Mouse (Mus musculus) erythroblast, embryonic 14.5 days (primary cell): ENCODE data around the gene Dbt.

ENCODE experiments used
- GATA1 ChIP-seq: IDR thresholded peaks from 2 replicates; pipeline ENCODE4 v1.6.1; 2012; ENCODE audit warnings: low read length, inconsistent platforms, mixed read lengths
- TAL1 ChIP-seq: IDR thresholded peaks from 3 replicates; pipeline ENCODE4 v1.6.1; 2012; ENCODE audit warnings: low read length, inconsistent platforms, mixed read lengths

GRCm38 (mm10) chr3:116477351-116477750, 35.5 kb upstream of the Dbt start:
- TF ChIP-seq GATA1 (no peak), TAL1 (no peak)
